Mouse (Mus musculus) cerebellum, adult (tissue): ENCODE results near the gene Scgb1b20.
"Not testable (repeated sequence)": the region's sequence is repeated elsewhere in the genome, so short reads cannot be mapped to it uniquely, and the experiment has no call there.

Source experiments
- ATAC-seq: cut with Nextera tagmentation; 2 replicates; pipeline ENCODE4 v1.9.2; 2017; ENCODE audit warnings: mild to moderate bottlenecking, moderate library complexity, mixed read lengths; ENCODE audit not compliant: insufficient number of reproducible peaks, low FRiP score, low TSS enrichment

Scgb1b20 gene

DNA sequence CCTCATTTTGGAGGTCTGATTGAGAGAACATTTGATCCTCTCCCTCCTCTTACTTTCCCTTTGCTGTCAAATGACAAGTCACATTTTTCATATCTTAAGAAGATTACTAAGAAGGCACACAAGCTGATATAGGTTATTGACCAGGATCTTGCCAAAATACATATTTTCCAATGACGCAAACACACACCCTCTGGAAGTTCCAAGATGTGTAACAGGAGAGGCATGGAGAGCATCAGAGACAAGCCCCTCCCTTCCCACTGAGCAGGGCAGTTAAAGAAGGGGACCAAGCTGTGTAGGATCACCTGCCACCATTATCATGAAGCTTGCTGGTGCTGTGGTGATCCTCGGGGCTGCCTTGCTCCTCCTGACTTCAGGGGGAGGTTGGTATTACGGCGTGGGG, at the start of gene Scgb1b20:
Gene Scgb1b20 (plus strand): TSS at position 301 of the 400 bp plus-strand sequence.
- ATAC-seq: not testable (repeated sequence)

GRCm38 (mm10) chr7:33366222-33366621, 6.8 kb upstream of the Scgb1b20 start, which contains the start of gene Scgb2b20:
Scgb2b20 (minus strand) TSS chr7:33366322.
- ATAC-seq: not testable (repeated sequence)

- ATAC-seq: not testable (repeated sequence)
Measured at GRCm38 (mm10) chr7:33399749-33400148, 26.7 kb downstream of the Scgb1b20 start.

DNA sequence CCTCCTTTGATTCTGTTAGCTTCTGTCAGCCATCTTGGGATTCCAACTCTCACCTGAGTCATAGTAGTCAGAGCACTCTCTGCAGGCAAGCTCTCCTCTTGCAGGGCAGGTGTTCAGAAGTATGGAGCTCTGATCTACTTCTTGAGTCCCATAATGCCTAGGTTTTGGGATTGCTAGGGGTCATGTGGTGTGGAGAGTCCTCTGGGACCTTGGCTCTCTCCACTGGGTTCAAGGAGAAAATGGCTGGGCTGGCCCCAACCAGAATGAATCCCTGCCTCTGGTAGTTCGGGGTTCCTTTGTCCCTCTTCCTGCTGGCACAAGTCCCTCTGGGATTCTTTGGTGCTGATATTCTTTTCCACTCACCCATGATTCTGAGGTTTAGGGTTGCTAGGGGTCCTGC, 28.6 kb downstream of the Scgb1b20 start:
- no peak for ATAC-seq

DNA sequence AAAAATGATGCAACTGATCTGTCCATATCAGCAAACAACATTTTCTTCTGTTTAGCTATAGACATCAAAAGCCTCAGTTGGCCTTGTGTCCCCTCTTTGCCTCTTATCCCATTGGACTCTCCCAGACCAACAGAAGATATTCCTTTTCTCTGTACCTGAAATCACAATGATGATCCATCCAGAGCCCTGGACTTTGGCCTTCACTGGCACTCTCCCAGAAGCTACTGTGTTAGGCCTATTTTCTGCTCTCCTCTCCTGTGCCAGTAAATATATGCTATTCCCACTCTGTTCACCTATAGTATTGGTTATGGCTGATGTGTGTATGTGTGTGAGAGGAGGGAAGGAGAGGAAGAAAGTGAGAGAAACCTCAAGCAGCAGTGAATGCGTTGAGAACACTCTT, 36.6 kb downstream of the Scgb1b20 start:
- ATAC-seq: not testable (repeated sequence)
